Mouse (Mus musculus) lung, postnatal 4 days (tissue): ENCODE results near the gene Kctd18.

Experiments
- DNase-seq, 2 experiments: peaks; one replicate each; pipeline ENCODE4 v3.0.0; 2021

Kctd18 gene

GRCm38 (mm10) chr1:57989052-57989600 lies 29.6 kb downstream of the Kctd18 start:
- DNase-seq: peak; percentile 7 to 29

GRCm38 (mm10) chr1:57976860-57977259 lies 41.9 kb downstream of the Kctd18 start:
- DNase-seq: no peak

- DNase-seq: no peak
Measured at GRCm38 (mm10) chr1:57971588-57971987, 47.2 kb downstream of the Kctd18 start.

GRCm38 (mm10) chr1:57969327-57970271 lies 49.2 kb downstream of the Kctd18 start:
- peak; percentile 96 to 98 for DNase-seq

GRCm38 (mm10) chr1:57955774-57956173 lies 63.0 kb downstream of the Kctd18 start:
- no peak for DNase-seq

- DNase-seq: no peak
Measured at GRCm38 (mm10) chr1:57954376-57954765, 64.4 kb downstream of the Kctd18 start.

GRCm38 (mm10) chr1:57953586-57954375 lies 65.0 kb downstream of the Kctd18 start:
- no peak for DNase-seq

- no peak for DNase-seq
Measured at GRCm38 (mm10) chr1:57952509-57952908, 66.2 kb downstream of the Kctd18 start.

- no peak for DNase-seq
Measured at GRCm38 (mm10) chr1:57949716-57950115, 69.0 kb downstream of the Kctd18 start.

- no peak for DNase-seq
Measured at GRCm38 (mm10) chr1:57949195-57949594, 69.6 kb downstream of the Kctd18 start.

- no peak for DNase-seq
Measured at GRCm38 (mm10) chr1:57947552-57948347, 71.0 kb downstream of the Kctd18 start.

GRCm38 (mm10) chr1:57942215-57942614 lies 76.5 kb downstream of the Kctd18 start:
- DNase-seq: no peak

- no peak for DNase-seq
Measured at GRCm38 (mm10) chr1:57941734-57942133, 77.0 kb downstream of the Kctd18 start.

GRCm38 (mm10) chr1:57941095-57941494 lies 77.7 kb downstream of the Kctd18 start:
- DNase-seq: no peak

GRCm38 (mm10) chr1:57940691-57941090 lies 78.1 kb downstream of the Kctd18 start:
- DNase-seq: no peak

- no peak for DNase-seq
Measured at GRCm38 (mm10) chr1:57934287-57934686, 84.5 kb downstream of the Kctd18 start.

- no peak for DNase-seq
Measured at GRCm38 (mm10) chr1:57918567-57918966, 100.2 kb downstream of the Kctd18 start.

GRCm38 (mm10) chr1:57917342-57917741 lies 101.4 kb downstream of the Kctd18 start:
- no peak for DNase-seq

GRCm38 (mm10) chr1:57911561-57911960 lies 107.2 kb downstream of the Kctd18 start:
- DNase-seq: no peak

GRCm38 (mm10) chr1:57906312-57906711 lies 112.4 kb downstream of the Kctd18 start:
- DNase-seq: no peak

- DNase-seq: no peak
Measured at GRCm38 (mm10) chr1:57905912-57906311, 112.8 kb downstream of the Kctd18 start.
